Mouse (Mus musculus) macrophage (primary cell): ENCODE results near the gene Cand1. TPM values are rescaled to one million over a fixed set of nuclear protein-coding genes. Genes with fewer than 3 reads are reported as not detected.

ENCODE experiments used
- H3K27ac ChIP-seq: fragments of 350-480 bp; formaldehyde crosslinking; 2 replicates; pipeline ENCODE4 v1.9.0; 2021
- H3K36me3 ChIP-seq: fragments of 350-480 bp; formaldehyde crosslinking; 2 replicates; pipeline ENCODE4 v1.9.0; 2021; ENCODE audit errors: inconsistent target
- H3K4me3 ChIP-seq: fragments of 350-480 bp; formaldehyde crosslinking; 2 replicates; pipeline ENCODE4 v1.9.0; 2021; ENCODE audit errors: inconsistent target
- H3K79me2 ChIP-seq: fragments of 350-480 bp; formaldehyde crosslinking; 2 replicates; pipeline ENCODE4 v1.9.0; 2021; ENCODE audit errors: inconsistent target
- WGBS: methylation state at CpG from one replicate; pipeline ENCODE4 v1.1.7; 2026; ENCODE audit warnings: inconsistent platforms; ENCODE audit not compliant: missing documents; 5-methylcytosine and 5-hydroxymethylcytosine counted together
- polyA plus RNA-seq: library from polyadenylated mRNA; stranded (reverse); fragments of 250-400 nt; gene quantifications from 3 replicates; pipeline ENCODE4 v1.2.4, GENCODE M21; 2018; ENCODE audit warnings: inconsistent platforms

Cand1 gene
- polyA plus RNA-seq, 1 experiment from 2014 or later = 15.8 TPM

- no peak overlapping the region for H3K27ac ChIP-seq
- 19% methylated on average over 8 of the region's 8 CpGs for WGBS
- no peaks in the 10 kb centered on the region for H3K79me2 ChIP-seq
These were observed 47.1 kb downstream of the Cand1 start for GRCm38 (mm10) chr10:119192598-119193372.

DNA sequence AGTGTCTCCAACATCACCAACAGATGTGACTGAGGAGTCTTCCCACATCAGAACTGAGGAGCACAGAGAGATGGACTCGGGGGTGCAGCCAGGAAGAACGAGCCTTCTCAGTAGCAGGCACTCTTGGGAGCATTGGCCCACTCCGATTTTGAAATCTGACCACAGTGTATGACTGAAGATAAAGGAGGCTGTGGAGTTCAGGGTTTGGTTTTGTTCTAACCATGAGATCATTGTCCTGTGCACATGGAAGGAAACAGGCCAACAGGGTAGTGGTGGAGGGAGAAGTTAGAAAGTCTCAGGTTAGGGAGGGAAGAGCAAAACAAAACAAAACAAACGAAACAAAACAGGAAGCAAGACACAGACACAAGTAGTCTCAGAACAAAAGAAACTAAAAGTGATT lies 52.1 kb downstream of the Cand1 start:
- no peak overlapping the region for H3K27ac ChIP-seq
- 40% methylated on average over 4 of the region's 4 CpGs for WGBS
- no peaks in the 10 kb centered on the region for H3K36me3 ChIP-seq
- H3K4me3 ChIP-seq = no peak overlapping the region
- no peaks in the 10 kb centered on the region for H3K79me2 ChIP-seq

More at GRCm38 (mm10) chr10:119192598-119193372, 47.1 kb downstream of the Cand1 start:
- no peak overlapping the region for H3K4me3 ChIP-seq
- H3K36me3 ChIP-seq = no peaks in the 10 kb centered on the region

DNA sequence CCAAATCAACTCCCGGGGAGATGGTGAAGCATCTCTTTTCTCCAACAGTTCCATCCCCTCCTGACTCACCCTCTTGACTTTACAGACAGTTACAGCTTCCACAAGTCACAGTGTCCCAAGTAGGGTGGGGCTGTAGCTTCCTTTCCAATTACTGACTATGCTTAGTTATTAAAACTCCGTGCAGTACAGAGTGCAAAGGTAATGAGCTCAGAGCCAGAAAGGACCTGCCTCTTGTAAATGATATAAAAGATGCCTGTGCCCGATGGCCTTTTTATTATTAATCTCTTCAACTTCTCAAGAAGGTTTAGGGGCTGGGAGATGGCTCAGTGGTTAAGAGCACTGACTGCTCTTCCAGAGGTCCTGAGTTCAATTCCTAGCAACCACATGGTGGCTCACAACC lies 70.2 kb downstream of the Cand1 start:
- Histone ChIP-seq H3K36me3 (no peaks in the 10 kb centered on the region), H3K27ac (no peak overlapping the region), H3K79me2 (no peaks in the 10 kb centered on the region), H3K4me3 (no peak overlapping the region)
- WGBS = 91% methylated on average over 3 of the region's 3 CpGs

DNA sequence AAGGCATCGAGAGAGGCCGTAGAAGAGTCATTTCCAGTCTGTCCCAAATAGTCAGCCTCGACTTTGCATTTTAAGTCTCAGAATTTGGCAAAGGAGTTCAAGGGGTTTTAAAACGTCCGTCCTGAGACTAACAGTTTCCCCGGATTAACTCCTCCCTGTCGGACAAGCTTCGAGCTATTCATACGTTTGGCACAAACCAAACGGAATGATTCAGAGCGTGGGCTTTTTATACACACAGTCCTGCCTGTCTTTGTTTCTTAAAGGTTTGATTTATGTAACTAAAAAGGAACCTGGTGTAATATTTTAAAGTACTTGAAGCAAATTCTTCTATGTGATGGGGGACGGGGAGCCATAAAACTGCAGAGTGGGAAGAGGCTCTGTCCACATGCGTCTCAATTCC lies 70.6 kb downstream of the Cand1 start:
- 84% methylated on average over 13 of the region's 13 CpGs for WGBS

GRCm38 (mm10) chr10:119168791-119169190 lies 71.1 kb downstream of the Cand1 start:
- H3K27ac ChIP-seq = no peak overlapping the region
- WGBS = 84% methylated on average over 14 of the region's 14 CpGs
- H3K36me3 ChIP-seq = no peaks in the 10 kb centered on the region
- no peak overlapping the region for H3K4me3 ChIP-seq
- H3K79me2 ChIP-seq = no peaks in the 10 kb centered on the region

More for the DNA sequence above, 70.6 kb downstream of the Cand1 start:
- Histone ChIP-seq H3K79me2 (no peaks in the 10 kb centered on the region), H3K27ac (no peak overlapping the region), H3K4me3 (no peak overlapping the region), H3K36me3 (no peaks in the 10 kb centered on the region)

GRCm38 (mm10) chr10:119167858-119168257 lies 72.0 kb downstream of the Cand1 start:
- Histone ChIP-seq H3K36me3 (no peaks in the 10 kb centered on the region), H3K27ac (no peak overlapping the region), H3K79me2 (no peaks in the 10 kb centered on the region), H3K4me3 (no peak overlapping the region)
- 61% methylated on average over 3 of the region's 3 CpGs for WGBS

GRCm38 (mm10) chr10:119165051-119165450 lies 74.8 kb downstream of the Cand1 start:
- WGBS = 88% methylated on average over 10 of the region's 10 CpGs

GRCm38 (mm10) chr10:119161820-119162382 lies 78.0 kb downstream of the Cand1 start:
- Histone ChIP-seq H3K79me2 (no peaks in the 10 kb centered on the region), H3K4me3 (no peak overlapping the region), H3K36me3 (no peaks in the 10 kb centered on the region), H3K27ac (no peak overlapping the region)
- WGBS = 86% methylated on average over 8 of the region's 8 CpGs

More at GRCm38 (mm10) chr10:119165051-119165450, 74.8 kb downstream of the Cand1 start:
- H3K79me2 ChIP-seq = no peaks in the 10 kb centered on the region
- H3K36me3 ChIP-seq = no peaks in the 10 kb centered on the region
- no peak overlapping the region for H3K4me3 ChIP-seq
- H3K27ac ChIP-seq = no peak overlapping the region

DNA sequence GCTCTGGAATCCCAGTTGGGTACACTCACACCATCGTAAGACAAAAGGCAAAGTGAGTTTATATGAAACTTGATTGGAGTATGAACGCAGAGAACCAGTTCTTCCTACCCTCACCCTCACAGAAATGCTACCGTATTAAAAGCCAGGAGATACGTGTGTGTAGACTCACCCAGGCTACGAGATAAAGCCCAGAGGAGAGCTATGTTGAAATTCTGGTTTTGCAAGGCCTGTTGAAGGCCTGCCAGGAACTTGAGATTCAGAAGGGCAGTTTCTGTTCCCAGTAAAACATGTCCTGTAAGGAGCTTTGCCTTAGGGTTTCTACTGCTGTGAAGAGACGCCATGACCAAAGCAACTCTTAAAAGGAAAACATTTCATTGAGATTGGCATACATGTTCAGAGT lies 79.7 kb downstream of the Cand1 start:
- Histone ChIP-seq H3K79me2 (no peaks in the 10 kb centered on the region), H3K36me3 (no peaks in the 10 kb centered on the region), H3K27ac (no peak overlapping the region), H3K4me3 (no peak overlapping the region)
- 77% methylated on average over 6 of the region's 6 CpGs for WGBS

DNA sequence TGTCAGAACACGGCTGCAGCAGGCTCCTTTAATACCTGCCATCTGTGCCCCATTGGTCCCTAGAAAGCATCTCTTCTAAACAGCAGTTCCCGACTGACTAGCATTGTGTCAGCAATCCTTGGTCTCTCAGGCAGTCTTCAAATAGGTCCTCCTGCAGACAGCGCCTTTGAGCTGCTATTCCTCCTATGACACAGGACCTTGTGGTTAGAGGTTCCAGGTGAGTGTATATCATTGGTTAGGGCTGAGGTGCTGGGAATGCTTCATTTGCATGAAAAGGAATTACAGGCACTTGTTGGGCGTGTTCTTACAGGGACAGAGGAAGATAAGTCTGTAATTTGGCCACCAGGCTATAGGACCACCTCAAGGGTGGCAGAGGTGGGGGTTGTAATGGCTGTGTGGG lies 90.6 kb downstream of the Cand1 start:
- no peaks in the 10 kb centered on the region for H3K36me3 ChIP-seq
- no peaks in the 10 kb centered on the region for H3K79me2 ChIP-seq
- H3K4me3 ChIP-seq = no peak overlapping the region
- 92% methylated on average over 4 of the region's 4 CpGs for WGBS
- no peak overlapping the region for H3K27ac ChIP-seq

Other genes with a start within 250 kb of the Cand1 start
- gene Grip1, start 213.8 kb upstream of the Cand1 start, polyA plus RNA-seq = not detected in 3 replicates